Mouse (Mus musculus) liver, embryonic 14.5 days (tissue): ENCODE measurements around the gene Apaf1.

Experiments
- CTCF ChIP-seq: IDR thresholded peaks from 2 replicates; pipeline ENCODE4 v1.5.1; 2016; ENCODE audit warnings: antibody characterized with exemption, low read depth, control low read depth
- EP300 ChIP-seq: IDR thresholded peaks from 2 replicates; pipeline ENCODE4 v1.6.1; 2016; ENCODE audit warnings: antibody characterized with exemption, low read depth

GRCm38 (mm10) chr10:90942001-90942700, 140.4 kb downstream of the Apaf1 start:
- TF ChIP-seq CTCF (no peak), EP300 (no peak)
